Mouse (Mus musculus): ENCODE results near the gene Foxn4. TPM values are rescaled to one million over a fixed set of nuclear protein-coding genes. Genes with fewer than 3 reads are reported as not detected.
A peak's percentile ranks its signal among the peaks of the same experiment; 100 is the strongest.

Gene Foxn4
- polyA plus RNA-seq, 1 experiment from 2014 or later = 0.42 TPM

DNA sequence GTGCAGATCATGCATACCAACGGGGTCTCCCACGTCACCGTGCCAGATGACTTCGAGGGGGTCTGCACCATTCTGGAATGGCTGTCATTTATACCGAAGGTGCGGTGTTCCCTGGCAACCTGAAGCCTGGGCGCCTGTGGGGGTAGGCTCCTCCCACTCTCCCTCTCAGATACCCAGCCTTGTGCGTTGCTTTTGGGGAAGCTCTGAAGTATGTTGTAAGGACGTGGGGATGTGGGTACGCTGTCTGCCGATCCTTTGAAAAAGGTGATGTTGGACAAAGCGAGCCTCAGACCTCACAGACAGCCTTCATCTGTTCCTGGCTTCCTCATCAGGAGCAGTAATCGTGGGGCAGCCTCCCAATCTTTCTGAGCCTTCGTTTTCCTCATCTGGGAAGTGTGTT is 33.9 kb downstream of the Foxn4 start:
- H3K4me2 ChIP-seq (ENCODE audit: low read depth, low read length) = no peak overlapping the region
- no peaks in the 10 kb centered on the region for H3K4me1 ChIP-seq (ENCODE audit: control insufficient read depth, insufficient read depth, low read length)
- H3K27me3 ChIP-seq (ENCODE audit: control insufficient read depth, insufficient read depth, low read length) = no peaks in the 10 kb centered on the region
- H3K9ac ChIP-seq (replicated peaks; ENCODE audit: low read length) = no peak overlapping the region
- DNase-seq (ENCODE audit: low spot score) (no peak), ATAC-seq (replicated peaks; ENCODE audit: insufficient number of reproducible peaks, low FRiP score, low TSS enrichment, low read depth) (no peak)
- WGBS = 53% methylated on average over 14 of the region's 14 CpGs
- H3K4me3 ChIP-seq (ENCODE audit: low read depth, low read length) = no peak overlapping the region
- no peak overlapping the region for H3K27ac ChIP-seq (replicated peaks; ENCODE audit: low read depth, low read length)
- H3K36me3 ChIP-seq (replicated peaks; ENCODE audit: control insufficient read depth, insufficient read depth, low read depth, low read length) = no peaks in the 10 kb centered on the region
- H3K9me3 ChIP-seq (replicated peaks; ENCODE audit: control insufficient read depth, low read length) = no peaks in the 10 kb centered on the region

DNA sequence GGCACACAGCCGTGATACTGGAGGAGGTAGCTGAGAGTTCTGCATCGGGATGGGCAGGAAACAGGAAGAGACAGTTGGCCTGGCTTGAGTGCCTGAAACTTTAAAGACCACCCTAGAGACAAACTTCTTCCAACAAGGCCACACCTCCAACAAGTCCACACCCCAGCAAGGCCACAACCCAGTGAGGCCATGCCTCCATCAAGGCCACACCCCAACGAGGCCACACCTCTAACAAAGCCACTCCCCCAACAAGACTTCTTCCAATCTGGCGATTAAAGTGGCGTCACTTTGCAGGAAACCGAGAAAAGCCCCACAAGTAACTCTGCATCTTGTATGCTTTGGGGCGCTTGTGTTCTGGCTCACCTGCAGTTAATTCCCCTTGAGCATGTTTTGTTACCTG is 34.7 kb downstream of the Foxn4 start:
- ATAC-seq (replicated peaks; ENCODE audit: insufficient number of reproducible peaks, low FRiP score, low TSS enrichment, low read depth) = no peak
- Histone ChIP-seq H3K9me3 (replicated peaks; ENCODE audit: control insufficient read depth, low read length) (no peaks in the 10 kb centered on the region), H3K4me1 (ENCODE audit: control insufficient read depth, insufficient read depth, low read length) (no peaks in the 10 kb centered on the region), H3K4me3 (ENCODE audit: low read depth, low read length) (no peak overlapping the region), H3K36me3 (replicated peaks; ENCODE audit: control insufficient read depth, insufficient read depth, low read depth, low read length) (no peaks in the 10 kb centered on the region), H3K27me3 (ENCODE audit: control insufficient read depth, insufficient read depth, low read length) (no peaks in the 10 kb centered on the region), H3K4me2 (ENCODE audit: low read depth, low read length) (no peak overlapping the region), H3K9ac (replicated peaks; ENCODE audit: low read length) (no peak overlapping the region), H3K27ac (replicated peaks; ENCODE audit: low read depth, low read length) (no peak overlapping the region)
- DNase-seq (ENCODE audit: low spot score) = peak; percentile 10
- WGBS = 25% methylated on average over 7 of the region's 7 CpGs

DNA sequence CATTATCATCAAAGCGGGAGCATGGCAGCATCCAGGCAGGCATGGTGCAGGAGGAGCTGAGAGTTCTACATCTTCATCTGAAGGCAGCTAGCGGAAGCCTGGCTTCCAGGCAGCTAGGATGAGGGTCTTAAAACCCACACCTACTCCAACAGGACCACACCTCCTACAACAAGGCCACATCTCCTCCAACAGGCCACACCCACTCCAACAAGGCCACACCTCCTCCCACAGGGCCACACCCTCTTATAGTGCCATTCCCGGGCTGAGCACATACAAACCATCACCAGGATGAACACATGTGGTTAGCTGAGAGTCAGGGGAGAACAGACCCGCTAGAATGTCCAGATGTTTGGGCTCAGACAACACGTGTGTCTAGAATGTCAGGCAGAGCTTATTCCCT is 44.7 kb downstream of the Foxn4 start:
- no peak overlapping the region for H3K27ac ChIP-seq (replicated peaks; ENCODE audit: low read depth, low read length)
- H3K4me2 ChIP-seq (ENCODE audit: low read depth, low read length) = no peak overlapping the region
- ATAC-seq (replicated peaks; ENCODE audit: insufficient number of reproducible peaks, low FRiP score, low TSS enrichment, low read depth) (no peak), DNase-seq (ENCODE audit: low spot score) (no peak)
- 0 out of 2 replicates have a peak, but pooled peaks cover 2% of the 10 kb centered on the region for H3K9me3 ChIP-seq (replicated peaks; ENCODE audit: control insufficient read depth, low read length)
- no peak overlapping the region for H3K4me3 ChIP-seq (ENCODE audit: low read depth, low read length)
- no peak overlapping the region for H3K9ac ChIP-seq (replicated peaks; ENCODE audit: low read length)
- no peaks in the 10 kb centered on the region for H3K36me3 ChIP-seq (replicated peaks; ENCODE audit: control insufficient read depth, insufficient read depth, low read depth, low read length)
- H3K4me1 ChIP-seq (ENCODE audit: control insufficient read depth, insufficient read depth, low read length) = no peaks in the 10 kb centered on the region
- no peaks in the 10 kb centered on the region for H3K27me3 ChIP-seq (ENCODE audit: control insufficient read depth, insufficient read depth, low read length)
- WGBS = 71% methylated on average over 5 of the region's 5 CpGs

DNA sequence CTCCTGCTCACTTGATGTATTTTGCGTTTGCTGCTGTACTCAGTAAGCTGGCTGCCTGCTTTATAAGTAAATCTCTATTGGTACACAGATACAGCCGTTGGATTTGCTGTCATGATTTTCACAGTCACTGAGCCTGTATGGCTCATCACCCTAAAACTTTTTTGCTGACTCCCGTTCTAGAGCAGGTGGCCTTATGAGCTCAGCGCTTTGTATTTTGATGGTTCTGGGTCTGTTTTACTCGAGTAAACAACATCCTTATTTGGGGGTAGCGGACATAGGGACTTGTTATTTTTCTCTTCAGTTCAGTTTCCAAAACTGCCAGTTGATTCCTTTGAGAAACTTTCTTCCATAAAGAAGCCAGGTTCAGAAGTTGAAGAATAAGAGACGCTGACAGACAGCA is 47.6 kb downstream of the Foxn4 start:
- H3K36me3 ChIP-seq (replicated peaks; ENCODE audit: control insufficient read depth, insufficient read depth, low read depth, low read length) = no peaks in the 10 kb centered on the region
- no peaks in the 10 kb centered on the region for H3K27me3 ChIP-seq (ENCODE audit: control insufficient read depth, insufficient read depth, low read length)
- H3K9ac ChIP-seq (replicated peaks; ENCODE audit: low read length) = no peak overlapping the region
- no peak overlapping the region for H3K4me3 ChIP-seq (ENCODE audit: low read depth, low read length)
- H3K4me2 ChIP-seq (ENCODE audit: low read depth, low read length) = no peak overlapping the region
- 91% methylated on average over 7 of the region's 7 CpGs for WGBS
- DNase-seq (ENCODE audit: low spot score) (no peak), ATAC-seq (replicated peaks; ENCODE audit: insufficient number of reproducible peaks, low FRiP score, low TSS enrichment, low read depth) (no peak)
- 0 out of 2 replicates have a peak, but pooled peaks cover 2% of the 10 kb centered on the region for H3K9me3 ChIP-seq (replicated peaks; ENCODE audit: control insufficient read depth, low read length)
- no peaks in the 10 kb centered on the region for H3K4me1 ChIP-seq (ENCODE audit: control insufficient read depth, insufficient read depth, low read length)
- no peak overlapping the region for H3K27ac ChIP-seq (replicated peaks; ENCODE audit: low read depth, low read length)

DNA sequence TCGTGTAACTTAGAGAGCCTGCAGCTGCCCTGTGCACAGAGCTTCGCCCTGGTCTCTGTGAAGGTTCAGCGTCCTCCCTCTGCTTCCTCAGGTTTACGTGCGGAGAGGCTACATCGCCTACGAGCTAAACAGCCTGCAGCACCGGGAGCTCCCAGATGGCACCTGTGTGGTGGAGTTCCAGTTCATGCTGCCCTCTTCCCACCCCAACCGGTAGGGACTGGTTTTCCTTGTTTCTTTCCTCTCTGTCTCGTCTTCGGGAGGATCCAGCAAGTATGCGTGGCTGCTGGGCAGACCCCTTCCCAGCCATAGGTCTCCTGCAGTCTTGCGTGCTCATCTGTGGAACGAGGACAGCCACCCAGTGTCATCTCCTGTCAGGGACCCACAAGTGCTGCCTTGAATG is 54.8 kb downstream of the Foxn4 start:
- H3K27me3 ChIP-seq (ENCODE audit: control insufficient read depth, insufficient read depth, low read length) = no peaks in the 10 kb centered on the region; the same call in 1 of the 2 replicates
- no peak for DNase-seq (ENCODE audit: low spot score)
- no peak overlapping the region for H3K9ac ChIP-seq (replicated peaks; ENCODE audit: low read length)
- H3K4me1 ChIP-seq (ENCODE audit: control insufficient read depth, insufficient read depth, low read length) = no peaks in the 10 kb centered on the region
- no peak for ATAC-seq (replicated peaks; ENCODE audit: insufficient number of reproducible peaks, low FRiP score, low TSS enrichment, low read depth)
- no peak overlapping the region for H3K4me2 ChIP-seq (ENCODE audit: low read depth, low read length)
- H3K27ac ChIP-seq (replicated peaks; ENCODE audit: low read depth, low read length) = no peak overlapping the region
- no peaks in the 10 kb centered on the region for H3K36me3 ChIP-seq (replicated peaks; ENCODE audit: control insufficient read depth, insufficient read depth, low read depth, low read length)
- H3K9me3 ChIP-seq (replicated peaks; ENCODE audit: control insufficient read depth, low read length) = no peaks in the 10 kb centered on the region
- 78% methylated on average over 14 of the region's 14 CpGs for WGBS
- H3K4me3 ChIP-seq (ENCODE audit: low read depth, low read length) = no peak overlapping the region

DNA sequence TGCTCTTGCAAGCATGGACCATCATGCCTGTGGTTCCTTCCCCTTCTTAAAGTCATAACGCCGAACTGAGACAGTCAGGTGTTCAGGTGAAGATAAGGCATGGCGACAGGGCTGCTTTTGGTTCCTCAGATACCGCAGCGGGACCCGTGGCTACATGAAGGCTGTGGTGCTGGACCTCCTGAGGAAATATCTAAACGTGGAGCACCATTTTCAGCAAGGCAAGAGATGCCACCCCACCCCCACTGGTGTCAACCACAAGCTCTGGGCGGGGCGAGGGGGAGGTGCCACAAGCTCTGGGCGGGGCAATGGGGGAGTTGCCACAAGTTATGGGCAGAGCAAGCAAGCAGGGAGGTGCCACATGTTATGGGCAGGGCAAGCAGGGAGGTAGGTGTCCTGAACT is 60.4 kb downstream of the Foxn4 start:
- no peaks in the 10 kb centered on the region for H3K36me3 ChIP-seq (replicated peaks; ENCODE audit: control insufficient read depth, insufficient read depth, low read depth, low read length)
- H3K9me3 ChIP-seq (replicated peaks; ENCODE audit: control insufficient read depth, low read length) = no peaks in the 10 kb centered on the region
- H3K9ac ChIP-seq (replicated peaks; ENCODE audit: low read length) = no peak overlapping the region
- no peak overlapping the region for H3K4me2 ChIP-seq (ENCODE audit: low read depth, low read length)
- 70% methylated on average over 10 of the region's 10 CpGs for WGBS
- no peak overlapping the region for H3K4me3 ChIP-seq (ENCODE audit: low read depth, low read length)
- no peak for ATAC-seq (replicated peaks; ENCODE audit: insufficient number of reproducible peaks, low FRiP score, low TSS enrichment, low read depth)
- no peak overlapping the region for H3K27ac ChIP-seq (replicated peaks; ENCODE audit: low read depth, low read length)
- no peaks in the 10 kb centered on the region for H3K4me1 ChIP-seq (ENCODE audit: control insufficient read depth, insufficient read depth, low read length)
- DNase-seq (ENCODE audit: low spot score) = no peak
- H3K27me3 ChIP-seq (ENCODE audit: control insufficient read depth, insufficient read depth, low read length) = no peaks in the 10 kb centered on the region; the same call in 1 of the 2 replicates

DNA sequence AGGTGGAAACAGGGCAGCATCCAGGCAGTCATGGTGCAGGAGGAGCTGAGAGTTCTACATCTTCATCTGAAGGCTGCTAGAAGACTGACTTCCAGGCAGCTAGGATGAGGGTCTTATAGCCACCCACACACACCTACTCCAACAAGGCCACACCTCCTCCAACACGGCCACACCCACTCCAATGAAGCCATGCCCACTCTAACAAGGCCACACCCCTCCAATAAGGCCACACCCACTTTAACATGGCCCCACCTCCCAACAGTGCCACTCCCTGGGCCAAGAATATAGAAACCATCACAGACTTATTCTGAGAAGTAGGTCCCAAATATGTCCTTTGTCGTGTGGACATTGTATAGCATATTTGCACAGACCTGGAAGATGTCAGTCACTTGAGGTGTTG is 67.4 kb downstream of the Foxn4 start:
- DNase-seq (ENCODE audit: low spot score) (no peak), ATAC-seq (replicated peaks; ENCODE audit: insufficient number of reproducible peaks, low FRiP score, low TSS enrichment, low read depth) (no peak)
- Histone ChIP-seq H3K36me3 (replicated peaks; ENCODE audit: control insufficient read depth, insufficient read depth, low read depth, low read length) (no peaks in the 10 kb centered on the region), H3K4me2 (ENCODE audit: low read depth, low read length) (no peak overlapping the region), H3K9ac (replicated peaks; ENCODE audit: low read length) (no peak overlapping the region), H3K27me3 (ENCODE audit: control insufficient read depth, insufficient read depth, low read length) (no peaks in the 10 kb centered on the region), H3K4me1 (ENCODE audit: control insufficient read depth, insufficient read depth, low read length) (no peaks in the 10 kb centered on the region), H3K27ac (replicated peaks; ENCODE audit: low read depth, low read length) (no peak overlapping the region), H3K4me3 (ENCODE audit: low read depth, low read length) (no peak overlapping the region), H3K9me3 (replicated peaks; ENCODE audit: control insufficient read depth, low read length) (no peaks in the 10 kb centered on the region)
- WGBS = 88% methylated on average over 2 of the region's 2 CpGs
